Mouse (Mus musculus) heart, postnatal 10 days (tissue): Measurements from ENCODE around the gene Sgce. TPM values are rescaled to one million over a fixed set of nuclear protein-coding genes. Genes with fewer than 3 reads are reported as not detected.
A peak's percentile ranks its signal among the peaks of the same experiment; 100 is the strongest.

ENCODE experiments used
- DNase-seq, 2 experiments: peaks; one replicate each; pipeline ENCODE4 v3.0.0; 2021
- intact Hi-C: fragments of 180-260 bp; cut with DNase I; formaldehyde crosslinking; loops from one replicate; pipeline ENCODE4 v1.15.1; 2025
- total RNA-seq, 2 experiments: library from RNA; stranded (reverse); gene quantifications; 2 replicates each; pipeline ENCODE4 v1.2.3; 2021

Gene Sgce
- total RNA-seq, 2 experiments from 2014 or later, result 41.2 to 44.4 TPM

GRCm38 (mm10) chr6:4728305-4728704, 18.7 kb downstream of the Sgce start:
- DNase-seq, result no peak
- intact Hi-C loops, result no loop called here

- DNase-seq, result no peak
- intact Hi-C loops, result no loop called here
Observed at GRCm38 (mm10) chr6:4723998-4724757, 22.8 kb downstream of the Sgce start.

GRCm38 (mm10) chr6:4722739-4723138, 24.3 kb downstream of the Sgce start:
- no peak for DNase-seq
- intact Hi-C loops, result no loop called here

- intact Hi-C loops, result no loop called here
- no peak for DNase-seq
Observed at GRCm38 (mm10) chr6:4722142-4722541, 24.9 kb downstream of the Sgce start.

- DNase-seq, result no peak
- intact Hi-C loops, result no loop called here
Observed at GRCm38 (mm10) chr6:4717344-4717743, 29.7 kb downstream of the Sgce start.

GRCm38 (mm10) chr6:4716171-4716570, 30.8 kb downstream of the Sgce start:
- DNase-seq, result no peak
- intact Hi-C loops, result no loop called here

GRCm38 (mm10) chr6:4708971-4709370, 38.0 kb downstream of the Sgce start:
- intact Hi-C loops, result no loop called here
- DNase-seq, result peak; percentile 42 to 55

- no peak for DNase-seq
- intact Hi-C loops, result no loop called here
Observed at GRCm38 (mm10) chr6:4706415-4706814, 40.6 kb downstream of the Sgce start.

GRCm38 (mm10) chr6:4703908-4704307, 43.1 kb downstream of the Sgce start:
- intact Hi-C loops, result no loop called here

GRCm38 (mm10) chr6:4701641-4702040, 45.4 kb downstream of the Sgce start:
- no peak for DNase-seq
- intact Hi-C loops, result no loop called here

More at GRCm38 (mm10) chr6:4703908-4704307, 43.1 kb downstream of the Sgce start:
- DNase-seq, result no peak

- DNase-seq, result no peak
- intact Hi-C loops, result no loop called here
Observed at GRCm38 (mm10) chr6:4695778-4696177, 51.2 kb downstream of the Sgce start.

- intact Hi-C loops, result no loop called here
- no peak for DNase-seq
Observed at GRCm38 (mm10) chr6:4694672-4695231, 52.3 kb downstream of the Sgce start.

- intact Hi-C loops, result no loop called here
- DNase-seq, result no peak
Observed at GRCm38 (mm10) chr6:4693544-4693943, 53.5 kb downstream of the Sgce start.

GRCm38 (mm10) chr6:4690438-4690837, 56.6 kb downstream of the Sgce start:
- intact Hi-C loops, result no loop called here
- DNase-seq, result no peak

GRCm38 (mm10) chr6:4684706-4685340, 62.2 kb downstream of the Sgce start:
- intact Hi-C loops, result no loop called here
- peak; percentile 8 to 20 for DNase-seq

GRCm38 (mm10) chr6:4680576-4680975, 66.4 kb downstream of the Sgce start:
- intact Hi-C loops, result no loop called here
- DNase-seq, result no peak

- DNase-seq, result no peak
- intact Hi-C loops, result no loop called here
Observed at GRCm38 (mm10) chr6:4679981-4680380, 67.0 kb downstream of the Sgce start.

- no peak for DNase-seq
- intact Hi-C loops, result no loop called here
Observed at GRCm38 (mm10) chr6:4677356-4677761, 69.6 kb downstream of the Sgce start.

- intact Hi-C loops, result no loop called here
- no peak for DNase-seq
Observed at GRCm38 (mm10) chr6:4665154-4665553, 81.9 kb downstream of the Sgce start.

GRCm38 (mm10) chr6:4664313-4664712, 82.7 kb downstream of the Sgce start:
- DNase-seq, result no peak

GRCm38 (mm10) chr6:4663516-4663915, 83.5 kb downstream of the Sgce start:
- intact Hi-C loops, result no loop called here
- no peak for DNase-seq

More at GRCm38 (mm10) chr6:4664313-4664712, 82.7 kb downstream of the Sgce start:
- intact Hi-C loops, result no loop called here

- intact Hi-C loops, result no loop called here
Observed at GRCm38 (mm10) chr6:4658861-4659260, 88.1 kb downstream of the Sgce start.

More at GRCm38 (mm10) chr6:4658861-4659260, 88.1 kb downstream of the Sgce start:
- no peak for DNase-seq
